In the genomic region with DNA sequence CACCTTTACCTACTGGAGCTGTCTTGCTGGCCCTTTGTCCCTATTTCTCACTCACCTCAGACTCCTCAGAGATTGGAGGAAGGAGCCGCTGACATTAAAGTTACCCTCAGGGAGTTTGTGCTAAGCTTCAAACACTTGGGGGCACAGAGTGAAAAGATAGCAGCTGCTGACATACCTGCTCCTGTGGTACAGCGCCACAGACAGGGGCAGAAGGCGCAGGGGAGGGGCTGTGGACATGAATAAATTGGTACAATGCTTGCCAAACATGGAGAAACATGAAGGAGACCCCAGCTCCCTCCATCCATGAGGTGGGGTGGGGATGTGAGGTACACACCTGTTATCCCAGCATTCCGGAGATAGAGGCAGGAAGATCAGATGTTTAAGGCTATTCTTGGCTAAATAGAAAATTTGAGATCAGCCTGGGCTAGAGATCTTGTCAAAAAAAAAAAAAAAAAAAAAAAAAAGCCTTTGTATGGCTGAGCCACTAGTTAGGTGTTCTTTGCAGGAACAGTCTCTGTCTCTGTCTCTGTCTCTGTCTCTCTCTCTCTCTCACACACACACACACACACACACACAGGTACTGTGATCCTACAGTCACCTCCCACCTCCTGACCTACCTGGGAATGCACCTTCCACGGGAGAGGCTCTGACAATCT, we compare ENCODE assay signal across 23 mouse cellular contexts. TPM values are rescaled to one million over a fixed set of nuclear protein-coding genes. Genes with fewer than 3 reads are reported as not detected.
DNase-seq lines count a peak whose midpoint lies in the region; ATAC-seq and TF ChIP-seq lines count a peak whose summit lies in the region.
"Had no signal": no experiment of that assay in that cellular context is flagged by ENCODE, and none has a peak within 500 bp of the region (broad histone marks: within the 10 kb centered on the region; RNA-seq: fewer than 3 reads in every experiment).

No protein-coding gene starts in this region.

- ATAC-seq in hindbrain, postnatal 0 days: no peak
- no peak for ATAC-seq in cerebellum, adult (ENCODE audit: insufficient number of reproducible peaks, low FRiP score, low TSS enrichment)
- ATAC-seq: forebrain, embryonic 15.5 days had no signal

- no peaks in the 10 kb centered on the region for H3K36me3 ChIP-seq in hindbrain, postnatal 0 days (ENCODE audit: insufficient read depth, low read length)
- H3K36me3 ChIP-seq in hindbrain, embryonic 10.5 days: no peaks in the 10 kb centered on the region
- H3K36me3 ChIP-seq: forebrain, embryonic 15.5 days; kidney, embryonic 15.5 days; limb, embryonic 15.5 days; neural tube, embryonic 12.5 days had no signal

- 59% methylated on average over 5 of the region's 5 CpGs for WGBS in hindbrain, postnatal 0 days
- WGBS in hindbrain, embryonic 10.5 days: 65% methylated on average over 5 of the region's 5 CpGs

- no peaks in the 10 kb centered on the region for H3K9me3 ChIP-seq in hindbrain, postnatal 0 days (ENCODE audit: low read length)
- no peaks in the 10 kb centered on the region for H3K9me3 ChIP-seq in hindbrain, embryonic 10.5 days
- H3K9me3 ChIP-seq: forebrain, embryonic 15.5 days; kidney, embryonic 15.5 days; limb, embryonic 15.5 days; neural tube, embryonic 12.5 days had no signal

- H3K9ac ChIP-seq in hindbrain, postnatal 0 days (replicated peaks; ENCODE audit: low read length): no peak overlapping the region; the same call in 1 of the 2 replicates
- H3K9ac ChIP-seq: kidney, embryonic 15.5 days; limb, embryonic 15.5 days; neural tube, embryonic 12.5 days had no signal

- H3K4me1 ChIP-seq in hindbrain, postnatal 0 days (ENCODE audit: insufficient read depth, low read length): peaks cover 16% of the 10 kb centered on the region; the same call in 1 of the 2 replicates
- H3K4me1 ChIP-seq in hindbrain, embryonic 10.5 days (replicated peaks): peaks cover 43% of the 10 kb centered on the region

- H3K4me2 ChIP-seq in hindbrain, postnatal 0 days (ENCODE audit: low read depth, low read length): 0 out of 2 replicates have a peak overlapping the region, but pooled peaks have one; percentile 84

- H3K27me3 ChIP-seq in hindbrain, postnatal 0 days (ENCODE audit: insufficient read depth, low read length): no peaks in the 10 kb centered on the region
- peaks cover 80% of the 10 kb centered on the region for H3K27me3 ChIP-seq in hindbrain, embryonic 10.5 days (ENCODE audit: insufficient read depth, poor library complexity, severe bottlenecking)
- H3K27me3 ChIP-seq: forebrain, embryonic 15.5 days; limb, embryonic 15.5 days had no signal

- DNase-seq in adrenal gland, adult (ENCODE audit: inconsistent age in 2 of 2, low spot score in 1 of 2): peak; percentile 19 to 37
- DNase-seq in adrenal gland, postnatal 10 days: no peak
- no peak for DNase-seq in hindbrain, postnatal 0 days (ENCODE audit: low spot score)
- no peak for DNase-seq in hindbrain, embryonic 10.5 days (ENCODE audit: low spot score)
- DNase-seq in brain, adult 2 months (ENCODE audit: low read depth, low spot score): peak; percentile 17
- DNase-seq in thymus, adult 18-20 months: peak; percentile 39 to 66
- DNase-seq in adrenal gland, adult 18-20 months (ENCODE audit: low spot score in 2 of 2): no peak
- DNase-seq: cerebellum, adult 11-12 months; heart, postnatal 36 days; lung, adult 2 months; right cerebral cortex, postnatal 25 days had no signal

- TF ChIP-seq CTCF in hindbrain, postnatal 0 days (IDR thresholded peaks at IDR 0.05; ENCODE audit: low read depth): no peak

- no peak overlapping the region for H3K4me3 ChIP-seq in hindbrain, postnatal 0 days (ENCODE audit: low read length)
- no peak overlapping the region for H3K4me3 ChIP-seq in hindbrain, embryonic 10.5 days
- H3K4me3 ChIP-seq: kidney, embryonic 15.5 days; neural tube, embryonic 12.5 days had no signal

- no peak overlapping the region for H3K27ac ChIP-seq in hindbrain, postnatal 0 days
- no peak overlapping the region for H3K27ac ChIP-seq in hindbrain, embryonic 10.5 days
- H3K27ac ChIP-seq: forebrain, embryonic 15.5 days; kidney, embryonic 15.5 days; neural tube, embryonic 12.5 days had no signal

RNA-seq across cellular contexts. Expression of a gene that starts 3.9 kb away (rescaled TPM):
- total RNA-seq in adrenal gland, postnatal 10 days (2021): 10 to 100 TPM; 55.4 to 95.1 TPM
- 27.5 and 31.3 TPM in 2 replicates for total RNA-seq in hindbrain, postnatal 0 days (2014; rRNA removed)
- polyA plus RNA-seq in hindbrain, postnatal 0 days (2015; fragmentation: Nextera tagmentation; extraction: Ambion mirVana): 18.5 and 20.0 TPM in 2 replicates
- 34.3 and 37.9 TPM in 2 replicates for polyA plus RNA-seq in hindbrain, embryonic 10.5 days (2016; fragmentation: Nextera tagmentation; extraction: Ambion mirVana)
- total RNA-seq in adrenal gland, adult 18-20 months (2021): 100 to 1,000 TPM; 111 to 112 TPM

RNA-seq across cellular contexts. Expression of a gene that starts 9.4 kb away (rescaled TPM):
- total RNA-seq in adrenal gland, postnatal 10 days (2021): not detected
- total RNA-seq in hindbrain, postnatal 0 days (2014; rRNA removed): not detected in 2 replicates
- polyA plus RNA-seq in hindbrain, postnatal 0 days (2015; fragmentation: Nextera tagmentation; extraction: Ambion mirVana): not detected in 2 replicates
- not detected in 2 replicates for polyA plus RNA-seq in hindbrain, embryonic 10.5 days (2016; fragmentation: Nextera tagmentation; extraction: Ambion mirVana)
- total RNA-seq in adrenal gland, adult 18-20 months (2021): not detected
- total RNA-seq: common myeloid progenitor, adult 5-6 weeks; gastrocnemius, adult 18-20 months; heart, adult 8-10 months; heart, postnatal 36 days; layer of hippocampus, postnatal 14 days; left cerebral cortex, postnatal 14 days; megakaryocyte progenitor cell, adult 5-6 weeks; midbrain, postnatal 0 days had no signal
- polyA plus RNA-seq: forebrain, embryonic 15.5 days; kidney, embryonic 15.5 days; limb, embryonic 15.5 days; lung, adult 2 months; midbrain, postnatal 0 days; neural tube, embryonic 12.5 days had no signal

RNA-seq across cellular contexts. Expression of a gene that starts 28.0 kb away (rescaled TPM):
- total RNA-seq in adrenal gland, postnatal 10 days (2021): not detected
- total RNA-seq in hindbrain, postnatal 0 days (2014; rRNA removed): not detected in 2 replicates
- not detected in 2 replicates for polyA plus RNA-seq in hindbrain, postnatal 0 days (2015; fragmentation: Nextera tagmentation; extraction: Ambion mirVana)
- polyA plus RNA-seq in hindbrain, embryonic 10.5 days (2016; fragmentation: Nextera tagmentation; extraction: Ambion mirVana): not detected in 2 replicates
- total RNA-seq in adrenal gland, adult 18-20 months (2021): not detected
- total RNA-seq: common myeloid progenitor, adult 5-6 weeks; gastrocnemius, adult 18-20 months; heart, adult 8-10 months; heart, postnatal 36 days; layer of hippocampus, postnatal 14 days; left cerebral cortex, postnatal 14 days; megakaryocyte progenitor cell, adult 5-6 weeks; midbrain, postnatal 0 days had no signal
- polyA plus RNA-seq: forebrain, embryonic 15.5 days; kidney, embryonic 15.5 days; limb, embryonic 15.5 days; lung, adult 2 months; midbrain, postnatal 0 days; neural tube, embryonic 12.5 days had no signal

RNA-seq across cellular contexts. Expression of a gene that starts 39.4 kb away (rescaled TPM):
- not detected for total RNA-seq in adrenal gland, postnatal 10 days (2021)
- total RNA-seq in hindbrain, postnatal 0 days (2014; rRNA removed): not detected in 2 replicates
- not detected in 2 replicates for polyA plus RNA-seq in hindbrain, postnatal 0 days (2015; fragmentation: Nextera tagmentation; extraction: Ambion mirVana)
- polyA plus RNA-seq in hindbrain, embryonic 10.5 days (2016; fragmentation: Nextera tagmentation; extraction: Ambion mirVana): not detected in 2 replicates
- total RNA-seq in adrenal gland, adult 18-20 months (2021): not detected
- total RNA-seq: common myeloid progenitor, adult 5-6 weeks; gastrocnemius, adult 18-20 months; heart, adult 8-10 months; heart, postnatal 36 days; layer of hippocampus, postnatal 14 days; left cerebral cortex, postnatal 14 days; megakaryocyte progenitor cell, adult 5-6 weeks; midbrain, postnatal 0 days had no signal
- polyA plus RNA-seq: forebrain, embryonic 15.5 days; midbrain, postnatal 0 days; neural tube, embryonic 12.5 days had no signal

RNA-seq across cellular contexts. Expression of a gene that starts 54.2 kb away (rescaled TPM):
- 1 to 10 TPM; 1.5 to 1.7 TPM for total RNA-seq in adrenal gland, postnatal 10 days (2021)
- total RNA-seq in hindbrain, postnatal 0 days (2014; rRNA removed): 26.6 and 42.3 TPM in 2 replicates
- polyA plus RNA-seq in hindbrain, postnatal 0 days (2015; fragmentation: Nextera tagmentation; extraction: Ambion mirVana): 27.3 and 29.7 TPM in 2 replicates
- polyA plus RNA-seq in hindbrain, embryonic 10.5 days (2016; fragmentation: Nextera tagmentation; extraction: Ambion mirVana): 1.9 and 2.1 TPM in 2 replicates
- 1 to 10 TPM; 2.0 to 2.6 TPM for total RNA-seq in adrenal gland, adult 18-20 months (2021)
- total RNA-seq: common myeloid progenitor, adult 5-6 weeks; gastrocnemius, adult 18-20 months; heart, adult 8-10 months; heart, postnatal 36 days; megakaryocyte progenitor cell, adult 5-6 weeks had no signal
- polyA plus RNA-seq: lung, adult 2 months had no signal

Comparison
In these comparisons a context has a peak if more than half of its experiments do, and no peak if none do; other contexts are left out.
1. DNase-seq: peak in adrenal gland, adult (2 of 2), brain, adult 2 months (single experiment) and thymus, adult 18-20 months (2 of 2); none in adrenal gland, postnatal 10 days (single experiment), hindbrain, postnatal 0 days (single experiment), hindbrain, embryonic 10.5 days (single experiment) and adrenal gland, adult 18-20 months (0 of 2).